Mouse (Mus musculus): ENCODE results near the gene Gapt. TPM values are rescaled to one million over a fixed set of nuclear protein-coding genes. Genes with fewer than 3 reads are reported as not detected.
"Not testable (repeated sequence)": the region's sequence is repeated elsewhere in the genome, so short reads cannot be mapped to it uniquely, and the experiment has no call there.

Gapt gene
- polyA plus RNA-seq (2014; fragmentation: Nextera tagmentation; extraction: Ambion mirVana): 0.36 and 0.40 TPM in 2 replicates

DNA sequence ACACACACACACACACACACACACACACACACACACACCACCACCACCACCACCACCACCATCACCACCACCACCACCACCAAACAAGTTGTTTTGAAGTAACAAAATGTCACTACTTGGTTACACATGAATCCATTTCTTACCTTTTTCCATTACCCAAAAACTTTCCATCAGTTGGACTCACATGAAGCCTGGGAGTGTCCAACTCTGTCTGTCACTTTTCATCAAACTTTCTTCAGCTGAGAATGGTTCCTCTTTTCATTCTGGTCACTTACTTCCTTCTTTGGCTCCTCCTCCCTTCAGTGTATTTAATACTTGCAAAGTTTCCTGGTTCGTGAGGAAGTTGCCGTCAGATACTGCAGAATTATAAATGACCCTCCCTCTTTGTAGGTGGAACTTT lies at the start of gene Gapt:
Gene Gapt (minus strand): TSS at position 259 of the 400 bp plus-strand sequence.
- Histone ChIP-seq H3K9me3 (replicated peaks; ENCODE audit: control insufficient read depth, low read length) (no peaks in the 10 kb centered on the region), H3K4me1 (ENCODE audit: control insufficient read depth, insufficient read depth, low read length) (no peaks in the 10 kb centered on the region), H3K27ac (replicated peaks; ENCODE audit: low read depth, low read length) (no peak within 1 kb of the TSS), H3K4me2 (ENCODE audit: low read depth, low read length) (no peak within 1 kb of the TSS), H3K9ac (replicated peaks; ENCODE audit: low read length) (no peak within 1 kb of the TSS), H3K4me3 (ENCODE audit: low read depth, low read length) (no peak within 1 kb of the TSS), H3K36me3 (replicated peaks; ENCODE audit: control insufficient read depth, insufficient read depth, low read depth, low read length) (no peaks in the 10 kb centered on the region), H3K27me3 (ENCODE audit: control insufficient read depth, insufficient read depth, low read length) (no peaks in the 10 kb centered on the region)
- ATAC-seq (replicated peaks; ENCODE audit: insufficient number of reproducible peaks, low FRiP score, low TSS enrichment, low read depth) (no peak), DNase-seq (ENCODE audit: low spot score) (no peak)
- WGBS: 88% methylated on average over 2 of the region's 2 CpGs

DNA sequence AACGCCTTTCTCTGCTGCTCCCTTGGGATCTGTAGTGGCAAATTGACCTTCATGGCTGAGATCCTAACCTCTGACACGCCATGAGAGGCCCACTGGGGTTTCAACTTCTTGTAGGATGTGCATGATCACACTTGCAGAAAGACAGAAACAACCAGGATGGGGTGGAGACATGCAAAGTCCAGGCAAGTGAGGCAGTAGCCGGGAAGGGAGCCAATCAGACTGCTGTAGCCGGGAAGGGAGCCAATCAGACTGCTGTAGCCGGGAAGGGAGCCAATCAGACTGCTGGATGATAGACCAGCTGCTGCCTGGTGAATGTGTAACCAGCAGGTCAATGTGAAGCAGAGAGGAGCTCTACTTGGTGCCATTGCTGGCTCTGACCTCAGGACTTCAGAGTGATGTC lies 49.2 kb upstream of the Gapt start:
- ATAC-seq (replicated peaks; ENCODE audit: insufficient number of reproducible peaks, low FRiP score, low TSS enrichment, low read depth) (peak; percentile 52; the same call in 1 of the 2 replicates), DNase-seq (ENCODE audit: low spot score) (no peak)
- Histone ChIP-seq H3K9me3 (replicated peaks; ENCODE audit: control insufficient read depth, low read length) (no peaks in the 10 kb centered on the region), H3K4me2 (ENCODE audit: low read depth, low read length) (no peak overlapping the region), H3K27ac (replicated peaks; ENCODE audit: low read depth, low read length) (no peak overlapping the region), H3K9ac (replicated peaks; ENCODE audit: low read length) (no peak overlapping the region), H3K4me3 (ENCODE audit: low read depth, low read length) (no peak overlapping the region), H3K27me3 (ENCODE audit: control insufficient read depth, insufficient read depth, low read length) (no peaks in the 10 kb centered on the region), H3K4me1 (ENCODE audit: control insufficient read depth, insufficient read depth, low read length) (no peaks in the 10 kb centered on the region), H3K36me3 (replicated peaks; ENCODE audit: control insufficient read depth, insufficient read depth, low read depth, low read length) (no peaks in the 10 kb centered on the region)
- WGBS: 77% methylated on average over 5 of the region's 5 CpGs

DNA sequence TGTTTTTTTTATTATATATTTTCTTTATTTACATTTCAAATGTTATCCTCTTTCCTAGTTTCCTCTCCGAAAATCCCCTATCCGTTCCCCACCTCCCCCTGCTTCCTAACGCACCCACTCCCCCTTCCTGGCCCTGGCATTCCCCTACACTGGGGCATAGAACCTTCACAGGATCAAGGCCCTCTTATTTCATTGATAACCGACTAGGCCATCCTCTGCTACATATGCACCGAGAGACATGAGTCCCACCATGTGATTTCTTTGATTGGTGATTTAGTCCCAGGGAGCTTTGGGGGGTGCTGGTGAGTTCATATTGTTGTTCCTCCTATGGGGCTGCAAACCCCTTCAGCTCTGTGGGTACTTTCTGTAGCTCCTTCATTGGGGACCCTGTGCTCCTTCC lies 47.7 kb upstream of the Gapt start:
- not testable (repeated sequence) for H3K9me3 ChIP-seq (replicated peaks; ENCODE audit: control insufficient read depth, low read length); H3K4me2 ChIP-seq (ENCODE audit: low read depth, low read length); H3K27me3 ChIP-seq (ENCODE audit: control insufficient read depth, insufficient read depth, low read length); H3K4me1 ChIP-seq (ENCODE audit: control insufficient read depth, insufficient read depth, low read length); H3K27ac ChIP-seq (replicated peaks; ENCODE audit: low read depth, low read length); H3K36me3 ChIP-seq (replicated peaks; ENCODE audit: control insufficient read depth, insufficient read depth, low read depth, low read length); ATAC-seq (replicated peaks; ENCODE audit: insufficient number of reproducible peaks, low FRiP score, low TSS enrichment, low read depth); H3K4me3 ChIP-seq (ENCODE audit: low read depth, low read length); H3K9ac ChIP-seq (replicated peaks; ENCODE audit: low read length); DNase-seq (ENCODE audit: low spot score)
- WGBS: 89% methylated on average over 5 of the region's 5 CpGs

DNA sequence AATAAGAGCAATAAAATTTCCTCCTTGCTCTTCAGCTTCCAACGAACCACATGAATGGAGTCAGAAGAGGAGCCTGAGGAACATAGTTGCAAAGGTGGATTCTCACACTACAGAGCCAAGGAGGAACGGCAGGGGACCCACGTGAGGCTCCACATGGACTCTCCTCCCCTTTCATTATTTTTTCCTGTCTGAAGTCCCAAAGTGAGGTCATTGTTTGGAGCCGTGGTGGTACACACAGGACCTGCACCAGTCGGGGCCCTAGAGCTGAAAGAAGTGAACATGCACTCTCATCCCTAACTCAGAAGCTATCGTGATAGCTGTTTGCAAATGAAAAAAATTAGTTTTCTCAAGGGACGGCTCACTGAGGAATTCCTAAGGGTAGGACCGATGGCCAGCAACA lies 47.1 kb upstream of the Gapt start:
- ATAC-seq (replicated peaks; ENCODE audit: insufficient number of reproducible peaks, low FRiP score, low TSS enrichment, low read depth) (no peak), DNase-seq (ENCODE audit: low spot score) (no peak)
- Histone ChIP-seq H3K9ac (replicated peaks; ENCODE audit: low read length) (no peak overlapping the region), H3K36me3 (replicated peaks; ENCODE audit: control insufficient read depth, insufficient read depth, low read depth, low read length) (peaks cover 5% of the 10 kb centered on the region), H3K4me2 (ENCODE audit: low read depth, low read length) (no peak overlapping the region), H3K27ac (replicated peaks; ENCODE audit: low read depth, low read length) (no peak overlapping the region), H3K9me3 (replicated peaks; ENCODE audit: control insufficient read depth, low read length) (no peaks in the 10 kb centered on the region), H3K4me1 (ENCODE audit: control insufficient read depth, insufficient read depth, low read length) (no peaks in the 10 kb centered on the region), H3K27me3 (ENCODE audit: control insufficient read depth, insufficient read depth, low read length) (no peaks in the 10 kb centered on the region), H3K4me3 (ENCODE audit: low read depth, low read length) (no peak overlapping the region)
- WGBS: 70% methylated on average over 8 of the region's 8 CpGs

DNA sequence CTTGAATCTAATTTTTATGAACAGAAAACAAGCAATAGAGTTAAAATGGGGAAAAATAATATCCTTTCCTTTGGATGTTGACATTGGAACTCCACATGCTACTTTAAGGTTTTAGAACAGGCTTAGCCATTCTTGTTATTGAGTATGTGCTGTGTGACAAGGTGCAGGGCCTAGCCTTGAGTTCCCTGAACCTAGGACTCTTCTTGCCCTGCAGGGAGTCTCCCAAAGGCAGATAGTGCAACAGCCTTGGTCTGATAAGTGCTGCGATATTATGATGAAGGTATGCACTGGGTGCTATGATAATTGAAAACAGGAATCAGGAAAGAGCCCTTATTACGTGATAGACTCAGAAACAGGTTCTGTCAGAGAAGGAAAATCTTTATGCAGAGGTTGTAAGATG lies 44.9 kb upstream of the Gapt start:
- Histone ChIP-seq H3K27me3 (ENCODE audit: control insufficient read depth, insufficient read depth, low read length) (no peaks in the 10 kb centered on the region), H3K4me3 (ENCODE audit: low read depth, low read length) (no peak overlapping the region), H3K27ac (replicated peaks; ENCODE audit: low read depth, low read length) (no peak overlapping the region), H3K36me3 (replicated peaks; ENCODE audit: control insufficient read depth, insufficient read depth, low read depth, low read length) (peaks cover 18% of the 10 kb centered on the region), H3K9me3 (replicated peaks; ENCODE audit: control insufficient read depth, low read length) (no peaks in the 10 kb centered on the region), H3K4me1 (ENCODE audit: control insufficient read depth, insufficient read depth, low read length) (no peaks in the 10 kb centered on the region), H3K4me2 (ENCODE audit: low read depth, low read length) (no peak overlapping the region), H3K9ac (replicated peaks; ENCODE audit: low read length) (no peak overlapping the region)
- WGBS: 86% methylated on average over 2 of the region's 2 CpGs
- no peak for ATAC-seq (replicated peaks; ENCODE audit: insufficient number of reproducible peaks, low FRiP score, low TSS enrichment, low read depth)
- DNase-seq (ENCODE audit: low spot score): no peak

DNA sequence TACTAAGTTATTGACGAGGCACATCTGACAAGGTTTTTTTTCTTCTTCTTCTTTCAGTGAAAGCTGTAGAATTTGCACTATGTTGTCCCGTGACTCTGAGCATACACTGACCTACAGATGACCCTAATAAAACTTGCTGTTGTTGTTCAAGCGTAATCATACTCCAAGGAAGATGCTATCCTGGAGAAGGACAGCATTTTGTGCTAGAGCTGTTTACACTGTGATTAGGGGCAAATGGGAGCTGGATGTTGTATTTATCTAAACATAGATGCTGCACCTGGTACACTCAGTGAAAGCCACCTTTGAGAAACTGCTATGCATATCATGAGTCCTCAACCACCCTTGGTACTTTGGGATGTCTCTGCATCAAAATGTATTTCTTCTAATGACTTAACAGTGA lies 44.4 kb upstream of the Gapt start:
- Histone ChIP-seq H3K4me2 (ENCODE audit: low read depth, low read length) (no peak overlapping the region), H3K4me1 (ENCODE audit: control insufficient read depth, insufficient read depth, low read length) (no peaks in the 10 kb centered on the region), H3K36me3 (replicated peaks; ENCODE audit: control insufficient read depth, insufficient read depth, low read depth, low read length) (peaks cover 18% of the 10 kb centered on the region), H3K4me3 (ENCODE audit: low read depth, low read length) (no peak overlapping the region), H3K9ac (replicated peaks; ENCODE audit: low read length) (no peak overlapping the region), H3K9me3 (replicated peaks; ENCODE audit: control insufficient read depth, low read length) (no peaks in the 10 kb centered on the region), H3K27me3 (ENCODE audit: control insufficient read depth, insufficient read depth, low read length) (no peaks in the 10 kb centered on the region), H3K27ac (replicated peaks; ENCODE audit: low read depth, low read length) (no peak overlapping the region)
- ATAC-seq (replicated peaks; ENCODE audit: insufficient number of reproducible peaks, low FRiP score, low TSS enrichment, low read depth) (no peak), DNase-seq (ENCODE audit: low spot score) (no peak)
- WGBS: 84% methylated on average over 3 of the region's 3 CpGs

DNA sequence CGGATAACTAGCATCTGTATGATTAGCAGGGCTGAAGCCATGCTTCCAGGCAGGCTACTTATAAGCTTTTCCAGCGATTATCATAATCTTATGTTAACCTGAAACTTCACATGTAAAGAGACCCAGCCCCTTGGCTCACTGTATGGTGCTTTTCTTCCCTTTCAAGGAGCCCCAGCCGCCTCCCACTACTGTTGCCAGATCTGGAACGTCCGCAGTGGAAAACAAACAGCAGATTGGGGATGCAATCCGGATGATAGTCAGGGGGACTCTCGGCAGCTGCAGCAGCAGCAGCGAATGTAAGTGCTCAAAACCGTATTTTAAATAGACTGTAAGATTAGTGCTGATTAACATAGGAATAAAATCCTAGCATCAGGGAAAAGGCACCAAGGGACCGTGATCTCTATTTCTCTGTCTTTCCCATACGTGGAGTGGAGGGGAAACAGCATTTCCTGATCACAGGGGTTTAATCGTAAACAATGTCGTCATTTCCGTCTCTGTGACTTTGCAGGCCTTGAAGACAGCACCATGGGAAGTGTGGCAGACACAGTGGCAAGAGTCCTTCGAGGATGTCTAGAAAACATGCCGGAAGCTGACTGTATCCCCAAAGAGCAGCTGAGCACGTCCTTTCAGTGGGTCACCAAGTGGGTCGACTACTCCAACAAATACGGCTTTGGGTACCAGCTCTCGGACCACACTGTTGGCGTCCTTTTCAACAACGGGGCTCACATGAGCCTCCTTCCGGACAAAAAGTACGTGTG lies 41.7 kb upstream of the Gapt start:
- H3K4me3 ChIP-seq (ENCODE audit: low read depth, low read length): no peak overlapping the region
- no peaks in the 10 kb centered on the region for H3K9me3 ChIP-seq (replicated peaks; ENCODE audit: control insufficient read depth, low read length)
- 81% methylated on average over 24 of the region's 24 CpGs for WGBS

DNA sequence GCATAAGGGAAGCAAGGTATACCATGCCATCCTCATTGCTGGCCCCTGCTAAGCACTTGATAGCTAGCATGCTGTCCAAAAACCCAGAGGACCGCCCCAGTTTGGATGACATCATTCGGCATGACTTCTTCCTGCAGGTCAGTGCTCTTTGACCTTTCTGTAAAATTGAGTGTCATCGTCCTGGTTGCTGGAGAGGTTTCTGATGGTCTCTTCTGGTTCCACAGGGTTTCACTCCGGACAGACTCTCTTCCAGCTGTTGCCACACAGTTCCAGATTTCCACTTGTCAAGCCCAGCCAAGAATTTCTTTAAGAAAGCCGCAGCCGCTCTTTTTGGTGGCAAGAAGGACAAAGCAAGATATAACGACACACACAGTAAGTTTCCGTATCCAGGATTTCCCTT lies 40.8 kb upstream of the Gapt start:
- ATAC-seq (replicated peaks; ENCODE audit: insufficient number of reproducible peaks, low FRiP score, low TSS enrichment, low read depth): no peak
- H3K36me3 ChIP-seq (replicated peaks; ENCODE audit: control insufficient read depth, insufficient read depth, low read depth, low read length): peaks cover 18% of the 10 kb centered on the region
- no peak for DNase-seq (ENCODE audit: low spot score)
- no peaks in the 10 kb centered on the region for H3K4me1 ChIP-seq (ENCODE audit: control insufficient read depth, insufficient read depth, low read length)
- 0 out of 2 replicates have a peak overlapping the region, but pooled peaks have one; percentile 8 for H3K4me3 ChIP-seq (ENCODE audit: low read depth, low read length)
- WGBS: 90% methylated on average over 8 of the region's 8 CpGs
- H3K27ac ChIP-seq (replicated peaks; ENCODE audit: low read depth, low read length): no peak overlapping the region
- H3K27me3 ChIP-seq (ENCODE audit: control insufficient read depth, insufficient read depth, low read length): no peaks in the 10 kb centered on the region
- H3K9me3 ChIP-seq (replicated peaks; ENCODE audit: control insufficient read depth, low read length): no peaks in the 10 kb centered on the region
- peak overlapping the region; percentile 7; the same call in 1 of the 2 replicates for H3K4me2 ChIP-seq (ENCODE audit: low read depth, low read length)
- H3K9ac ChIP-seq (replicated peaks; ENCODE audit: low read length): 0 out of 2 replicates have a peak overlapping the region, but pooled peaks have one; percentile 25

More for the DNA sequence above, 41.7 kb upstream of the Gapt start:
- ATAC-seq (replicated peaks; ENCODE audit: insufficient number of reproducible peaks, low FRiP score, low TSS enrichment, low read depth): no peak
- Histone ChIP-seq H3K4me1 (ENCODE audit: control insufficient read depth, insufficient read depth, low read length) (no peaks in the 10 kb centered on the region), H3K27ac (replicated peaks; ENCODE audit: low read depth, low read length) (no peak overlapping the region), H3K4me2 (ENCODE audit: low read depth, low read length) (no peak overlapping the region; the same call in 1 of the 2 replicates), H3K36me3 (replicated peaks; ENCODE audit: control insufficient read depth, insufficient read depth, low read depth, low read length) (peaks cover 18% of the 10 kb centered on the region), H3K9ac (replicated peaks; ENCODE audit: low read length) (no peak overlapping the region), H3K27me3 (ENCODE audit: control insufficient read depth, insufficient read depth, low read length) (no peaks in the 10 kb centered on the region)
- no peak for DNase-seq (ENCODE audit: low spot score)
